Mouse (Mus musculus) spleen, adult 2 months (tissue): Measurements from ENCODE around the gene Gm16253. TPM values are rescaled to one million over a fixed set of nuclear protein-coding genes. Genes with fewer than 3 reads are reported as not detected.

Source experiments
- DNase-seq, 2 experiments: peaks; one replicate each; pipeline versions ENCODE4 v3.0.0 to v3.0.0-alpha.2; 2012 to 2021; ENCODE audit warnings: low spot score in 2 of 2, low read depth in 1 of 2
- H3K27ac ChIP-seq: fragments of 200-500 bp; 2 replicates; pipeline ENCODE4 v1.5.1; 2012; ENCODE audit warnings: low read length, inconsistent platforms; ENCODE audit not compliant: insufficient read depth
- H3K27me3 ChIP-seq: fragments of 200-500 bp; 2 replicates; pipeline ENCODE4 v1.6.1; 2012; ENCODE audit warnings: mild to moderate bottlenecking, moderate library complexity, low read length, inconsistent platforms; ENCODE audit not compliant: control insufficient read depth, insufficient read depth
- H3K36me3 ChIP-seq: fragments of 200-500 bp; 2 replicates; pipeline ENCODE4 v1.6.1; 2012; ENCODE audit warnings: mild to moderate bottlenecking, low read length, inconsistent platforms; ENCODE audit not compliant: control insufficient read depth, insufficient read depth
- H3K4me1 ChIP-seq: fragments of 200-500 bp; 2 replicates; pipeline ENCODE4 v1.6.1; 2011; ENCODE audit warnings: inconsistent platforms; ENCODE audit not compliant: control insufficient read depth, insufficient read depth, insufficient read length
- H3K4me3 ChIP-seq: fragments of 200-500 bp; 2 replicates; pipeline ENCODE4 v1.5.1; 2011; ENCODE audit warnings: mild to moderate bottlenecking, inconsistent platforms; ENCODE audit not compliant: insufficient read depth, insufficient read length; ENCODE audit errors: extremely low read depth
- CTCF ChIP-seq: fragments of 200-500 bp; IDR thresholded peaks from 2 replicates; pipeline ENCODE4 v1.5.1; 2011; ENCODE audit warnings: mild to moderate bottlenecking, inconsistent platforms; ENCODE audit not compliant: insufficient read depth, insufficient read length, insufficient replicate concordance; ENCODE audit errors: extremely low read depth
- POLR2A ChIP-seq: fragments of 200-500 bp; IDR thresholded peaks from 2 replicates; pipeline ENCODE4 v1.6.1; 2011; ENCODE audit warnings: low read depth, low read length, inconsistent platforms
- whole genome bisulfite sequencing: fragments of 180-500 bp; shearing (Covaris S2); methylation state at CpG from one replicate; pipeline ENCODE4 v1.1.7; 2018; 5-methylcytosine and 5-hydroxymethylcytosine counted together
- polyA plus RNA-seq: library from polyadenylated mRNA; depleted of rRNA; stranded (reverse); fragments of >200 nt; gene quantifications from 2 replicates; pipeline ENCODE4 v1.2.3, GENCODE M21; 2012

Gene Gm16253
- polyA plus RNA-seq, 1 experiment = 0.18 TPM

GRCm38 (mm10) chr3:96560881-96561668, 15.7 kb upstream of the Gm16253 start:
- no peak for TF ChIP-seq CTCF
- TF ChIP-seq POLR2A = no peak
- H3K4me1 ChIP-seq = peaks cover 35% of the 10 kb centered on the region; the same call in 1 of the 2 replicates
- no peaks in the 10 kb centered on the region for H3K27me3 ChIP-seq
- H3K27ac ChIP-seq = peak overlapping the region; percentile 99
- no peak for DNase-seq
- H3K36me3 ChIP-seq = peaks cover 26% of the 10 kb centered on the region
- H3K4me3 ChIP-seq = peak overlapping the region; percentile 99
- WGBS = 32% methylated on average over 9 of the region's 9 CpGs

GRCm38 (mm10) chr3:96561946-96562681, 14.7 kb upstream of the Gm16253 start:
- Histone ChIP-seq H3K4me3 (peak overlapping the region; percentile 5), H3K27me3 (no peaks in the 10 kb centered on the region), H3K36me3 (peaks cover 26% of the 10 kb centered on the region), H3K4me1 (peaks cover 38% of the 10 kb centered on the region), H3K27ac (peak overlapping the region; percentile 22)
- TF ChIP-seq POLR2A = no peak
- no peak for TF ChIP-seq CTCF
- no peak for DNase-seq
- WGBS = 45% methylated on average over 10 of the region's 10 CpGs

GRCm38 (mm10) chr3:96563267-96563666, 13.5 kb upstream of the Gm16253 start:
- no peak overlapping the region for H3K4me3 ChIP-seq
- peaks cover 42% of the 10 kb centered on the region for H3K4me1 ChIP-seq
- 46% methylated on average over 8 of the region's 8 CpGs for WGBS
- no peak for DNase-seq
- peaks cover 26% of the 10 kb centered on the region for H3K36me3 ChIP-seq
- no peaks in the 10 kb centered on the region for H3K27me3 ChIP-seq
- no peak for TF ChIP-seq POLR2A
- TF ChIP-seq CTCF = no peak
- H3K27ac ChIP-seq = peak overlapping the region; percentile 64; the same call in 1 of the 2 replicates

- DNase-seq = peak in 1 of 2 experiments; percentile 24
These were observed 12.7 kb upstream of the Gm16253 start for GRCm38 (mm10) chr3:96563911-96564632.

GRCm38 (mm10) chr3:96564633-96565032, 12.2 kb upstream of the Gm16253 start:
- Histone ChIP-seq H3K27ac (peak overlapping the region; percentile 69), H3K4me1 (peaks cover 45% of the 10 kb centered on the region), H3K4me3 (0 out of 2 replicates have a peak overlapping the region, but pooled peaks have one; percentile 8), H3K27me3 (no peaks in the 10 kb centered on the region), H3K36me3 (peaks cover 19% of the 10 kb centered on the region)
- TF ChIP-seq CTCF (no peak), POLR2A (no peak)
- peak in 1 of 2 experiments; percentile 73 for DNase-seq
- WGBS = under 1% methylated on average over 7 of the region's 7 CpGs

More at GRCm38 (mm10) chr3:96563911-96564632, 12.7 kb upstream of the Gm16253 start:
- TF ChIP-seq CTCF (no peak), POLR2A (no peak)
- no peak overlapping the region for H3K4me3 ChIP-seq
- peak overlapping the region; percentile 69 for H3K27ac ChIP-seq
- 27% methylated on average over 10 of the region's 10 CpGs for WGBS
- H3K4me1 ChIP-seq = peaks cover 45% of the 10 kb centered on the region
- H3K36me3 ChIP-seq = peaks cover 24% of the 10 kb centered on the region
- H3K27me3 ChIP-seq = no peaks in the 10 kb centered on the region

GRCm38 (mm10) chr3:96565105-96565504, 11.7 kb upstream of the Gm16253 start:
- TF ChIP-seq POLR2A (no peak), CTCF (no peak)
- peaks cover 45% of the 10 kb centered on the region for H3K4me1 ChIP-seq
- H3K36me3 ChIP-seq = peaks cover 14% of the 10 kb centered on the region
- no peak overlapping the region for H3K4me3 ChIP-seq
- H3K27me3 ChIP-seq = no peaks in the 10 kb centered on the region
- peak overlapping the region; percentile 64 for H3K27ac ChIP-seq
- 51% methylated on average over 3 of the region's 3 CpGs for WGBS
- no peak for DNase-seq
